Mouse (Mus musculus) central nervous system, embryonic 11.5 days (tissue): ENCODE data around the gene Iqca. TPM values are rescaled to one million over a fixed set of nuclear protein-coding genes. Genes with fewer than 3 reads are reported as not detected.

Experiments
- polyA plus RNA-seq: library from polyadenylated mRNA; depleted of rRNA; stranded (reverse); fragments of >200 nt; gene quantifications from 2 replicates; pipeline ENCODE4 v1.2.3, GENCODE M21; 2012; rRNA removed

Gene Iqca
- 0.11 and 0.17 TPM in 2 replicates for polyA plus RNA-seq

GRCm38 (mm10) chr1:90153099-90153744 is at the start of gene Iqca:
TSS of gene Iqca (minus strand) at chr1:90153401.

GRCm38 (mm10) chr1:90014446-90014845 is 138.8 kb downstream of the Iqca start, which contains the start of gene Asb18:
TSS of gene Asb18 (minus strand) at chr1:90014666.

Other genes starting within 250 kb of the Iqca start
- gene Gbx2, start 222.2 kb downstream of the Iqca start, polyA plus RNA-seq: 7.0 and 11.0 TPM in 2 replicates
- 0.07 and 0.17 TPM in 2 replicates for gene Asb18, start 138.7 kb downstream of the Iqca start, polyA plus RNA-seq
- gene Ackr3, start 50.6 kb upstream of the Iqca start, polyA plus RNA-seq: 30.9 and 72.0 TPM in 2 replicates